Mouse (Mus musculus) 416B (cell line): ENCODE data around the gene Acvr1.
A peak's percentile ranks its signal among the peaks of the same experiment; 100 is the strongest.

Experiments
- DNase-seq: peaks from one replicate; pipeline ENCODE4 v3.0.0; 2011; ENCODE audit warnings: low read depth

Gene Acvr1

DNA sequence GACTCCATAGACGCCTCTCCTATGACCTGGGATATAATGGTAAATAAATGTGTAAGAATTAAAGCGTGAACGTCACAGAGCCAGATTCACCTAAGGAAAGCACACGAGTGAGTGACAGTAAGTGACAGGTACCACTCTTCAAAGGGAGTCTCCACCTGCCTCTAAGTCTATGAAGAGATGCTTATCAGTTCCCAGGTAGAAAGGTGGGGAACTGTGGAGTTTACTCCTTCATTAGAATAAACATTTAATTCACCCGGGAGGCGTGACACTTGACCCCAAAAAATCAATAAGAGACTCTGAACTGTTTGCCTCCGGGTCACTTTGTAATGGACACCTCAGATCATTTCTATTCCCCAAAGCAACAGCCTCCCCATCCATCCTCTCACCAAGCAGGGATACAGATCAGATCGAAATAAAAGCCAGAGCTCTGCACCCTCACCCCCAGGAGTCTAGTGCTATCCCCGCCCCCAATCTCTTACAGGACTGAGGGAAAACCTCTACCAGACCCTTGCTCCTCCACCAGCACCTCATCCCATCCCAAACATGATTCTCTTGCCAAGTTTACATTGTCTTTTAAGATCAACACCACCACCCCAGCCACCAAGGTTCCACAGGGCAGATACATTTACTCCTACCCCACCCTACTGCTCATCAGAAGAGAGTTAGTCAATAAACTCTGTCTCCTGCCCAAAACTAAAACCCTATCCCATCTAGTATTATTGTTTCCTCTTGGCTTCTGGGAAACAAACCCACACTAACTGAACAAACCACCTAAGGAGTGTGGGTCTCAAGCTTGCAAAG, 9.7 kb downstream of the Acvr1 start:
- DNase-seq = no peak

DNA sequence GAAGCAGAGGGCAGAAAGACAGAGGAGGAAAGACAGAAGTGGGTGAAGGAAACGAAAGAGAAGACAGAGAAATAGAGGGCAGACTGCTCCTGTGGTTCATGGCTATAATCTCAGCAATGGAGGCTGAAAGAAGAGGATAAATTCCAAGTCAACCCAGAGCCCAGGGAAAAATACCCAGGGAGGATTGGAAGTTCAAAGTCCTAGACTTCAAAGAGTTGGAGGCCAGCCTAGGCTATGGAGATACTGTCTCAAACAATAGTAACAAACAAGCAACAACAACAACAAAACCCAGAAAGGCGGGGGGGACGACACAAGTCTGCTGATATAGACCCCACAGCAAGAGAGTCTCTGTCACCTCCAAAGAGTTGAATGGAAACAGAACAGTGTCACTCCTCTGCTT, 14.7 kb downstream of the Acvr1 start:
- DNase-seq = no peak

DNA sequence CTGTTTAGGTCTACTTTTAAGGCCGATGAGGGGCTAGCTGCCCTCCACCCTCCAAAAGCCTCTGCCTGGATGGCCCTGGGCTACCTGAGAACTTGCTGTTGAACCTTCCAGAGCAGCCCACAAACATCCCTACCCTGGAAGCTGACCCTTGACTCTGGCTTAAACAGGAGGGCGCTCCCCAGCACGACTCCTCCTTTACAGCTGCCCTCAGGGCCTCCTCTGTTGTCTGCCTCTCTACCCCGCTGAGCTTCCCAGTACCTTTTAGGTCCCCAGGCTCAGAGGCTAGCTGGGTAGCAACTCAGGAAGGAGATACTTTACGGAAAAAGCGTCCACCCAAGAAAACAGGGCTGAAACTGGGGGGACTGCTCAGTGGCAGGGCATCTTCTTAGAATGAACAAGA, 15.1 kb downstream of the Acvr1 start:
- no peak for DNase-seq

GRCm38 (mm10) chr2:58550488-58550887, 16.5 kb downstream of the Acvr1 start:
- no peak for DNase-seq

DNA sequence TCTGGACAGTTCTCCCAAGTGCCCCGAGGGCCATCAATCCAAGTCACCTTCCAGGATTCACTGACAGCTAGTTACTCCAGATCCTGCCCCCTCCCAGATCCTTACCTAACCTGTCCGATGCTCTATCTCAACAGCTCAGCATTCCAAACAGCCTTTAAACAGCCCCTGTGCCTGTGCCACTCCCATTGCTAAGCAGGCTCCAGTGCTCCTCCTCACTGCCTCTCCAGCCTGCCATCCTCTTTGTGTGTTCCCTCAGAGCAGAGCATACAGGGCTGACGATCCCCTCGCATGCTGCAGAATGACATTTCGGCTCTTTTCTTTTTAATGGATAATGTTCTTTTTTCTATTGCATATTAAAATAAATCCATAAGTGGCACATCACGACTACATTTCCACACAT, 17.0 kb downstream of the Acvr1 start:
- DNase-seq = no peak

DNA sequence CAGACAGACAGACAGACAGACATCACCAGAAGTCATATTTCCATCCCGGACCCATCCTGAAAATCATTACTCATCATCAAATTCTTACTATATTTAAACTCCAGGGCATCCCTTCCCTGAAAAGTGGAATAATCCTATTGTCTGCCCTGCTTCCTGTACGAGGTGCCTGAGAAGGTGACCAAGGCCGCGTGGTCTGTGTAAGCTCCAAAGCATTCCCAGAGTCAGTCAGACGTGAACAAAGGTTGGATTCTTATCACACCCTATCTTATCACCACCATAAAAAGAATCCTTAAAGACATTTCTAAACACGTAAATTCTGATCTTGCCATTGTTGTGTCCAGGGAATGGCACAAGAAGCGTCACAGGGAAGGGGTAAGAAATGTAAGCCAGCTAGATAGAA, 18.0 kb downstream of the Acvr1 start:
- no peak for DNase-seq

DNA sequence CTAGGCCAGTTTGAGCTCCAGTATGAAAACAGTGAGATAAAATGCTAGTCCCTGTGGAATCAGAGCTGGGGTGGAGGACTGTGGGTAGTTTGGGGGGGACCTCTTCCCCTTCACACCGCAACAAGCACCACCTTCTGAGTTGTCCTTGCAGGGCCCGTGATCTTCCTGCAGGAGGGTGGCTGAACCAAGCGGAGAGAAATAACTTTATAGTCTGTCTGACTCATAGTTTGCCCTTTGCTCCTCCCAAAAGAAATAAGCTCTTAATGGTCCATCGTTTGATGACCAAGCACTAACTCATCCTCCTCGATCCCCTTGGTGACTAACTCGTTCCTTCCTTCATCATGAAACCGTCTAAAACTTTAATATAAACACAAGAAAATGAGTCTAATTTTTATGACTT, 20.7 kb downstream of the Acvr1 start:
- peak; percentile 74 for DNase-seq

DNA sequence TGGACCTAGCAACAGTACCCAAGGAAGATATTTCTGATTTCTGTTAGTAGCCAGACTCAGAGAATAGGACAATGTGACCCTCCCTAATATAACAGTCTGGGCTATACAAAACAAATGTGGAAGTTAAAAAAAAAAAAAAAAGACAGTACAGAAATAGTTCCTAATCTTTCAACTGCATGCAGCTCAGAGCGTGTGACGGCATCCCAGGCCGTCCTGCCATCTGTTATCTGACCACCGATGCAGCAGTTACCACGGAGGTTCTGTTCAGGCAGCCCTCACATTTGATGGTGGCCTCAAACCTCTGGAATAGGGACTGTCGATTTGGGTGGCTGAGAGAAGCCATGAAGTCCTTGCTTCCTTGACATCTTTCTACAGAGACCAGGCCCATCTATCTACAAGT, 22.6 kb downstream of the Acvr1 start:
- DNase-seq = peak; percentile 20

GRCm38 (mm10) chr2:58543252-58543651, 23.7 kb downstream of the Acvr1 start:
- no peak for DNase-seq

DNA sequence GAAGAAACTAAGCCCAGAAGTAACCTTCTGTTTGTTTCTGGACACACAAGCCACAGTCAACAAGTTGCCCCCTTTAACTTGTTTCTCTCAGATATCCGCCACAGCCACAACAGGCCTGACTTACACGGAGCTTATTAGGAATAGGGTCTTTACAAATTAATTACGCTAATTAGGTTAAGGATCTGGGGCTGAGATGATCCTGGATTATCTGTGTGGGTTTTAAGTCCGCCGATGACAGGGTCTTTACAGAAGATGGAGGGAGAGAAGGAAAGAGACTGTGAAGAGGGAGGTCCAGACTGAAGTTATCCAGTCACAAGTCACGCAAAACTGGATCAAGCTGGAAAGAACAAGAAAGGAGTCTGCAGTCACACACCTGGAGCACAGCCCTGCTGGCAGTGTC, 28.8 kb downstream of the Acvr1 start:
- no peak for DNase-seq

GRCm38 (mm10) chr2:58536796-58537195, 30.2 kb downstream of the Acvr1 start:
- no peak for DNase-seq

- DNase-seq = no peak
Observed at GRCm38 (mm10) chr2:58535233-58535632, 31.7 kb downstream of the Acvr1 start.

- DNase-seq = no peak
Observed at GRCm38 (mm10) chr2:58534379-58534778, 32.6 kb downstream of the Acvr1 start.

GRCm38 (mm10) chr2:58533521-58534001, 33.4 kb downstream of the Acvr1 start:
- DNase-seq = no peak

DNA sequence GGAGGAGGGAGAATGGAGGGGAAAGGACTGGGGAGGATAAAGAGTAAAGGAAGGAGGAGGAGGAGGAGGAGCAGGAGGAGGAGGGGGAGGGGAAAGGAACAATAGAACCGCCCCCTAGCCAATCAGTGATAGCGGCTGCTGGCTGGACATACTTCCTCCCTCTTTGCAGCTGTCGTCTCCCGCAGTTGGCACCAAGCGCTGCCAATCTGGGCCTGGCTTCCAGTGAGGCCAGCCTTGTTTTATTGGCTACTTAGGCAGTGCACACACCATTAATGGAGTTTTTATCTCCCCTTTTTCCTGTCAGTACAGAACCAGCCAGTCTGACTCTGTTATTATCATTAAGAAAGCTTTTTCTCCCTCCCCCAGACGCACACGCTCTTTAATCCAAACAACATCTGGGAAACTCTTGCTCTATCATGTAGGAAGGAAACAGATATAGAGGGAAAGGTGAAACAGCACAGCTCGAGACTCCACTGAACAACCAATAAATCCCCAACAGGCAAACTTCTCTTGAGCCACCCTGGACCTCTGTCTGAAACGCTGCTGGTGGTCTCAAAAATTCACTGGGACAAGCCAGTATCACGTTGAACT, 34.6 kb downstream of the Acvr1 start:
- peak; percentile 39 for DNase-seq

DNA sequence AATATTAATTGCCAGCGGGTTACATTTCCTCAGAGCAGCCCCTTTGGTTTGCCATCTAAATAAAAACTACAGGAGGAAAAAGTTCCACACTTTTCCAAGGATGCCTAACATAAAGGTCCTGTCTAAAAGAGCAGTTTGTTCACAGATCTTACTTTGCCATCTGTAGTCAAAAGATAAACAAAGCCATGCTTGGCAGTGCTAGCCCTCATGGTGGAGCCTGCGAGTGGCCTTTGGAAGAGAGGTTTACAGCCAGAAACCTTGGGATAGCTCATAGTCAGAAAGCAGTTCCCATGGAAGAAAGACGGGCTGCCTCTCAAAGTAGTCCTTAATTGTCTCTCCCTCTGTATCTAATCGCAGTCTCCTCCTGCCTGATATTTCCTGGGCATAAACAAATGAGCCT, 36.4 kb downstream of the Acvr1 start:
- no peak for DNase-seq

DNA sequence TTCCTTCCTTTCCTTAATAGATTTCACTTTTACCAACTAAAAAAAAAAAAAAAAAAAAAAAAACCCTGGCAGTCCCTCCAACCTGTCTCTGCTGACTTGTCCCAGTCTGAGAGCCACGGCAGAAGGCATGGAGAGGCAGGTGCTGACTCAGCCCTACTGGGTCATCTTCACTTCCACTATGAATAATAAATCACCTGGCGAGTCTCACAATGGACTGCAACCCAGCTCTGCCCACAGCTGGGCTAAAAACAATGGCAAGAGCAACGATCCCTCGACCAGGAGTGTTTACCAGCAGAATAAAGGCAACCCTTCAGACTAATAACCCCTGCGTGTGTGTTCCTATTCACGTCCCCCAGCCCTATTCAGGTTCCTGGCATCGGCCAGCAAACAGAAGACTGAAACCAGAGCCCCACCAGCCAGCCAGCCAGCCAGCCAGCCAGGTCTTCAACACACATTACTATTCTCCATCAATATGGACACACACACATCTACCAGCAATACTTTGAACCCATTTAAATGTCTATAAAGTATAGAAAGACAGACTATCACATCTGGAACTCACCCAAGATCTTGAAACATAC, 37.0 kb downstream of the Acvr1 start:
- peak; percentile 31 for DNase-seq

GRCm38 (mm10) chr2:58529384-58529783, 37.6 kb downstream of the Acvr1 start:
- DNase-seq = no peak

- no peak for DNase-seq
Observed at GRCm38 (mm10) chr2:58527786-58528185, 39.2 kb downstream of the Acvr1 start.

DNA sequence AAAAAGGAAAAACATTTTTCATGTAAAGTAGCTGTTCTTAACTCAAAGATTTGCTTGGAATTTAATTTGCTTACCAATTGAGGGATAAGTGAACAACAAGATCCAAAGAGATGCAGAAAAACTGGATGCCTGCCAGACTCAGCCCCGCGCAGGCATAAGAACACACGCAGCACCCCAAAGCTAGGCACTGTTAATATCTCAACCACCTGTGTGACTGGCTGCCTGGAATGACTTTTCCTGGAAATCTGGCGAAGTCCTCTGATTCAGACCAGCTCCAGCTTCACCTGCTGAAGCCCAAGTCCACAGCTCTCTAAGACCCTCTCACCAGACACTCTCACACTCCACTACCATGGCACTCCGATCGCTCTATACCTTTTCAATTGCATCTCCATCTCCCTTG, 42.6 kb downstream of the Acvr1 start:
- DNase-seq = no peak

DNA sequence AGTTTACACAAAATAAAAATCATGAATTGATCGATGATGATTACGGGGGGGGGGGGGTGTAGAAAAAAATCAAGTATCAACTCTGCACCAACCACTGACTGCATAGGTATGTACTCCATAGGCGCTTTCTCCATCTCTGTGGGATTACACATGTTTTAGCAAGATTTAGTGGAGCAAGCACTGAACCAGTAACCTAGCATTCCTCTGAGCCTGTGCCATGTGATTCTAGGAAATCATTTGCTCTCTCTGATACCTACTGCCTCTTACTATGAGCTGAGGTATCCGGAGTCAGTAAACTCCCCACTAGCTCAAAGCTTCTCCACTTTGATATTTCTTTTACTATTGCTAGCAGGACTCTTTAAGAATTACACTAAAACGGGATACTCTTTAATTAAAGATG, 43.1 kb downstream of the Acvr1 start:
- no peak for DNase-seq

- DNase-seq = no peak
Observed at GRCm38 (mm10) chr2:58523097-58523496, 43.9 kb downstream of the Acvr1 start.

DNA sequence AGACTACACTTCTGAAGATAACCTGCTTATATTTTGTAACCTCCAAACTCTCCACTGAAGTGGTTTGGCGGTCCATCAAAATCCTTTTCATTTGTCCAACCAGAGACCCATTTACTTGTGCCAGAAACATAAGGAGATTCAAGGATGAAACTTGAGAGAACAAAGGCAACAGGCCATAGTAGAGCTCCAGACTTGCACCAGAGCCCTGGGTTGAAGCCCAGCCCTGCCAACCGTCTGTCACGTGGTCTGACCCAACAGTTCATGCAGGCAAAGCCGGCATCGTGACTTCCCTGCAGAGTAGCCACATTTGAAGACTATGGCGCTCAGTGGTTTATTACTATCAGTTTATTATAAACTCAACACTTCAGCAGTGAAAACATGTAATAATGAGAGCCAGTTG, 45.3 kb downstream of the Acvr1 start:
- DNase-seq = no peak
